Mouse (Mus musculus) MEL (cell line): ENCODE data around the gene Mterf1b. TPM values are rescaled to one million over a fixed set of nuclear protein-coding genes. Genes with fewer than 3 reads are reported as not detected.

Experiments used
- DNase-seq: peaks from one replicate; pipeline ENCODE4 v3.0.0; 2011; ENCODE audit warnings: low read depth, low spot score
- H3K27ac ChIP-seq: 2 replicates; pipeline ENCODE4 v1.5.1; 2012; ENCODE audit warnings: low read depth, mild to moderate bottlenecking, control low read depth, low read length, moderate library complexity; ENCODE audit not compliant: control insufficient read depth
- H3K27me3 ChIP-seq, 2 experiments: fragments of 150-350 bp in 1 of 2; sonication (generic) in 1 of 2; 2 replicates each; pipeline ENCODE4 v1.6.1; 2012; ENCODE audit warnings: low read length in 2 of 2, mild to moderate bottlenecking in 2 of 2, improper control_type of control experiment in 1 of 2, moderate library complexity in 1 of 2; ENCODE audit not compliant: insufficient read depth in 2 of 2, control insufficient read depth in 1 of 2
- H3K36me3 ChIP-seq, 2 experiments: 2 replicates each; pipeline ENCODE4 v1.6.1; 2012 to 2014; ENCODE audit warnings: low read length in 2 of 2, improper control_type of control experiment in 1 of 2, inconsistent platforms in 1 of 2, mild to moderate bottlenecking in 1 of 2; ENCODE audit not compliant: insufficient read depth in 2 of 2, control insufficient read depth in 1 of 2
- H3K4me1 ChIP-seq, 2 experiments: fragments of 150-350 bp in 1 of 2; sonication (generic) in 1 of 2; 2 replicates each; pipeline ENCODE4 v1.6.1; 2012; ENCODE audit warnings: low read length in 2 of 2, improper control_type of control experiment in 1 of 2, mild to moderate bottlenecking in 1 of 2; ENCODE audit not compliant: insufficient read depth in 2 of 2, control insufficient read depth in 1 of 2
- H3K4me3 ChIP-seq, 2 experiments: fragments of 150-350 bp in 1 of 2; sonication (generic) in 1 of 2; 2 replicates each; pipeline ENCODE4 v1.5.1; 2012; ENCODE audit warnings: low read depth in 2 of 2, low read length in 2 of 2, mild to moderate bottlenecking in 2 of 2, moderate library complexity in 2 of 2, control low read depth in 1 of 2, improper control_type of control experiment in 1 of 2; ENCODE audit not compliant: control insufficient read depth in 1 of 2, insufficient read depth in 1 of 2
- H3K79me2 ChIP-seq: 2 replicates; pipeline ENCODE4 v1.6.1; 2012; ENCODE audit warnings: mild to moderate bottlenecking, low read length, moderate library complexity; ENCODE audit not compliant: control insufficient read depth, poor library complexity, insufficient read depth
- H3K9ac ChIP-seq: 2 replicates; pipeline ENCODE4 v1.6.1; 2012; ENCODE audit warnings: low read depth, mild to moderate bottlenecking, control low read depth, low read length, moderate library complexity; ENCODE audit not compliant: control insufficient read depth, poor library complexity, severe bottlenecking
- H3K9me3 ChIP-seq: fragments of 150-350 bp; sonication (generic); replicated peaks from 2 replicates; pipeline ENCODE4 v1.6.1; 2012; ENCODE audit warnings: mild to moderate bottlenecking, low read length, improper control_type of control experiment, moderate library complexity; ENCODE audit not compliant: insufficient read depth
- CHD1 ChIP-seq: IDR thresholded peaks from 2 replicates; pipeline ENCODE4 v1.6.1; 2012; ENCODE audit warnings: low read depth, mild to moderate bottlenecking, inconsistent platforms, low read length, improper control_type of control experiment
- ELF1 ChIP-seq: IDR thresholded peaks from 2 replicates; pipeline ENCODE4 v1.6.1; 2014; ENCODE audit warnings: low read depth, mild to moderate bottlenecking, inconsistent platforms, low read length, improper control_type of control experiment, moderate library complexity
- EP300 ChIP-seq, 2 experiments: IDR thresholded peaks; 2 replicates each; pipeline ENCODE4 v1.6.1; 2011; ENCODE audit warnings: improper control_type of control experiment in 2 of 2, low read length in 2 of 2, low read depth in 1 of 2, mild to moderate bottlenecking in 1 of 2
- GATA1 ChIP-seq: IDR thresholded peaks from 2 replicates; pipeline ENCODE4 v1.6.1; 2011; ENCODE audit warnings: low read depth, low read length, improper control_type of control experiment
- KAT2A ChIP-seq: conservative IDR thresholded peaks from 2 replicates; pipeline ENCODE4 v1.6.1; 2012; ENCODE audit warnings: low read depth, low read length, improper control_type of control experiment, inconsistent platforms
- MEF2A ChIP-seq: IDR thresholded peaks from 2 replicates; pipeline ENCODE4 v1.6.1; 2014; ENCODE audit warnings: low read depth, mild to moderate bottlenecking, inconsistent platforms, low read length, improper control_type of control experiment; ENCODE audit not compliant: poor library complexity, insufficient replicate concordance, severe bottlenecking; ENCODE audit errors: extremely low read depth
- MYC ChIP-seq: IDR thresholded peaks from 2 replicates; pipeline ENCODE4 v1.6.1; 2011; ENCODE audit warnings: low read depth, mild to moderate bottlenecking, low read length, improper control_type of control experiment, moderate library complexity
- POLR2A ChIP-seq, 2 experiments: IDR thresholded peaks; 2 replicates each; pipeline ENCODE4 v1.6.1; 2011 to 2012; ENCODE audit warnings: low read length in 2 of 2, mild to moderate bottlenecking in 2 of 2, control low read depth in 1 of 2, improper control_type of control experiment in 1 of 2, low read depth in 1 of 2, moderate library complexity in 1 of 2; ENCODE audit not compliant: control insufficient read depth in 1 of 2, insufficient read depth in 1 of 2, poor library complexity in 1 of 2
- POLR2AphosphoS2 ChIP-seq: IDR thresholded peaks from 2 replicates; pipeline ENCODE4 v1.6.1; 2011; ENCODE audit warnings: low read length, improper control_type of control experiment
- POLR2AphosphoS5 ChIP-seq: IDR thresholded peaks from 2 replicates; pipeline ENCODE4 v1.6.1; 2012; ENCODE audit warnings: low read depth, borderline replicate concordance, mild to moderate bottlenecking, inconsistent platforms, low read length, moderate library complexity, mixed read lengths
- RAD21 ChIP-seq: IDR thresholded peaks from 2 replicates; pipeline ENCODE4 v1.6.1; 2011; ENCODE audit warnings: mild to moderate bottlenecking, low read depth, low read length, improper control_type of control experiment
- RCOR1 ChIP-seq: IDR thresholded peaks from 2 replicates; pipeline ENCODE4 v1.6.1; 2012; ENCODE audit warnings: low read depth, mild to moderate bottlenecking, inconsistent platforms, low read length, improper control_type of control experiment
- SIN3A ChIP-seq: IDR thresholded peaks from 2 replicates; pipeline ENCODE4 v1.6.1; 2012; ENCODE audit warnings: low read length, improper control_type of control experiment, inconsistent platforms
- TBP ChIP-seq: IDR thresholded peaks from 2 replicates; pipeline ENCODE4 v1.8.0; 2011; ENCODE audit warnings: low read depth, low read length, improper control_type of control experiment
- UBTF ChIP-seq: IDR thresholded peaks from 2 replicates; pipeline ENCODE4 v1.6.1; 2012; ENCODE audit warnings: low read depth, mild to moderate bottlenecking, inconsistent platforms, low read length, improper control_type of control experiment, moderate library complexity, borderline replicate concordance; ENCODE audit not compliant: insufficient read depth
- USF1 ChIP-seq: IDR thresholded peaks from 2 replicates; pipeline ENCODE4 v1.6.1; 2014; ENCODE audit warnings: low read depth, mild to moderate bottlenecking, inconsistent platforms, low read length, improper control_type of control experiment, moderate library complexity
- USF2 ChIP-seq, 2 experiments: IDR thresholded peaks; 2 replicates each; pipeline ENCODE4 v1.6.1; 2011 to 2012; ENCODE audit warnings: improper control_type of control experiment in 2 of 2, low read length in 2 of 2, borderline replicate concordance in 1 of 2, inconsistent platforms in 1 of 2, low read depth in 1 of 2, mild to moderate bottlenecking in 1 of 2; ENCODE audit not compliant: insufficient read depth in 1 of 2
- ZMIZ1 ChIP-seq: IDR thresholded peaks from 2 replicates; pipeline ENCODE4 v1.6.1; 2012; ENCODE audit warnings: low read depth, mild to moderate bottlenecking, inconsistent platforms, low read length, improper control_type of control experiment, moderate library complexity
- polyA plus RNA-seq, 2 experiments: library from polyadenylated mRNA; stranded (reverse) in 1 of 2; unstranded in 1 of 2; fragments of >175 nt in 1 of 2; fragments of >200 nt in 1 of 2; gene quantifications; 2 replicates each; pipeline versions ENCODE4 v1.2.1 to v1.2.4; 2012; ENCODE audit warnings: low replicate concordance in 2 of 2, low read depth in 1 of 2; ENCODE audit not compliant: insufficient read length in 2 of 2, insufficient read depth in 1 of 2, missing spikeins in 1 of 2
- total RNA-seq: library from RNA; depleted of rRNA; stranded (reverse); fragments of 300-350 nt; gene quantifications from 2 replicates; pipeline ENCODE4 v1.2.3, GENCODE M21; 2012; rRNA removed

Gene Mterf1b
- total and polyA plus RNA-seq, 3 experiments, result 0.92 to 2.0 TPM; not detected in 1

DNA sequence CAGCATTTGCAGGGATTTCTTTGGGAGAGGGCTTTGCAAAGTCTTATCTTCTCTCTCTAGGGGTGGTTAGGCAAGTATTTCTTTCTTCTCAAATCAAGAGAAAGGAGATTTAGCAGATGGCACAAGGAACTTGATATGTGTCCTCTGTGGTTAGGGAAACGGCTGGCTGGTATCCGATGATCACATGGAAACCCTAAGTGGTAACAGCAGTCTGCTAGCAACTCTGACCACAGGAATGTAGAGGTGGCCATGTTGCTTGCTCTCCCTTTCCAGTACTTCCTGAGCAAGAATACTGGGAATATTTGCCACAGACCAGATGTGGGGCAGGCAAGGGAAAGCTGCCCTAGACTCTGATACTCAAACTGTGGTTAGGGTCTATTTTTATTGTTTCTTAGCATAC lies 53.9 kb downstream of the Mterf1b start:
- Histone ChIP-seq H3K27me3 (no peaks in the 10 kb centered on the region), H3K36me3 (no peaks in the 10 kb centered on the region), H3K79me2 (no peaks in the 10 kb centered on the region), H3K4me1 (no peaks in the 10 kb centered on the region), H3K9ac (no peak overlapping the region), H3K4me3 (no peak overlapping the region), H3K27ac (no peak overlapping the region), H3K9me3 (no peaks in the 10 kb centered on the region)
- no peak for DNase-seq
- TF ChIP-seq KAT2A, result no peak
- TF ChIP-seq MYC, result no peak
- TF ChIP-seq UBTF, result no peak
- no peak for TF ChIP-seq RAD21
- no peak for TF ChIP-seq POLR2A (IDR thresholded peaks at IDR 0.05; ENCODE audit: control insufficient read depth in 1 of 2, insufficient read depth in 1 of 2, low read depth in 1 of 2, low read length in 2 of 2, poor library complexity in 1 of 2)
- no peak for TF ChIP-seq USF2 (IDR thresholded peaks at IDR 0.05; ENCODE audit: borderline replicate concordance in 1 of 2, insufficient read depth in 1 of 2, low read depth in 1 of 2, low read length in 2 of 2)
- no peak for TF ChIP-seq POLR2AphosphoS2
- no peak for TF ChIP-seq ZMIZ1
- TF ChIP-seq SIN3A, result no peak
- TF ChIP-seq MEF2A, result no peak
- no peak for TF ChIP-seq POLR2AphosphoS5
- TF ChIP-seq USF1, result no peak
- TF ChIP-seq ELF1, result no peak
- TF ChIP-seq EP300 (IDR thresholded peaks at IDR 0.05; ENCODE audit: low read depth in 1 of 2, low read length in 2 of 2), result no peak
- TF ChIP-seq TBP, result no peak
- no peak for TF ChIP-seq RCOR1
- no peak for TF ChIP-seq GATA1
- no peak for TF ChIP-seq CHD1

Other genes starting within 250 kb of the Mterf1b start
- gene Cyp51, start 87.6 kb upstream of the Mterf1b start, total RNA-seq, result 30.0 and 39.0 TPM in 2 replicates
- 10 to 100 TPM in 1 of 2 experiments, not detected in 1; 54.7 TPM for gene Cyp51, start 87.6 kb upstream of the Mterf1b start, polyA plus RNA-seq